Mouse (Mus musculus) liver, embryonic 11.5 days (tissue): Measurements from ENCODE around the gene Olfr316. TPM values are rescaled to one million over a fixed set of nuclear protein-coding genes. Genes with fewer than 3 reads are reported as not detected.

Experiments
- ATAC-seq: fragments of 200-750 bp; cut with Nextera tagmentation; replicated peaks from 2 replicates; pipeline ENCODE4 v1.8.0; 2017; ENCODE audit warnings: moderate number of reproducible peaks, mild to moderate bottlenecking, moderate TSS enrichment, moderate library complexity; ENCODE audit not compliant: low FRiP score
- DNase-seq: peaks from one replicate; pipeline ENCODE4 v3.0.0-alpha.2; 2017; ENCODE audit warnings: low spot score
- H3K27ac ChIP-seq: fragments of 300-500 bp; sonication (generic); 2 replicates; pipeline ENCODE4 v1.5.1; 2014; ENCODE audit warnings: mild to moderate bottlenecking, low read depth, low read length, control low read depth
- H3K27me3 ChIP-seq: fragments of 300-500 bp; sonication (generic); replicated peaks from 2 replicates; pipeline ENCODE4 v1.6.1; 2014; ENCODE audit warnings: low read length, mixed read lengths; ENCODE audit not compliant: control insufficient read depth, insufficient read depth
- H3K36me3 ChIP-seq: fragments of 300-500 bp; sonication (generic); 2 replicates; pipeline ENCODE4 v1.6.1; 2014; ENCODE audit warnings: mild to moderate bottlenecking, low read length, moderate library complexity, mixed read lengths; ENCODE audit not compliant: control insufficient read depth, insufficient read depth
- H3K4me1 ChIP-seq: fragments of 300-500 bp; sonication (generic); replicated peaks from 2 replicates; pipeline ENCODE4 v1.6.1; 2014; ENCODE audit warnings: low read length, mixed read lengths; ENCODE audit not compliant: control insufficient read depth, insufficient read depth
- H3K4me2 ChIP-seq: fragments of 300-500 bp; sonication (generic); 2 replicates; pipeline ENCODE4 v1.6.1; 2014; ENCODE audit warnings: mild to moderate bottlenecking, control low read depth, moderate library complexity
- H3K4me3 ChIP-seq: fragments of 300-500 bp; sonication (generic); 2 replicates; pipeline ENCODE4 v1.5.1; 2014; ENCODE audit warnings: low read depth, low read length, control low read depth
- H3K9ac ChIP-seq: fragments of 300-500 bp; sonication (generic); 2 replicates; pipeline ENCODE4 v1.6.1; 2014; ENCODE audit warnings: low read depth, low read length, control low read depth
- H3K9me3 ChIP-seq: fragments of 300-500 bp; sonication (generic); 2 replicates; pipeline ENCODE4 v1.6.1; 2016; ENCODE audit warnings: low read length, inconsistent platforms, mixed read lengths; ENCODE audit not compliant: control insufficient read depth
- WGBS: fragments of 180-500 bp; shearing (Covaris S2); extraction: QIAGEN DNeasy Blood & Tissue Kit; methylation state at CpG from one replicate; pipeline ENCODE4 v1.1.7; 2014; 5-methylcytosine and 5-hydroxymethylcytosine counted together
- polyA plus RNA-seq: library from polyadenylated mRNA; unstranded; fragments of >200 nt; fragmentation: Nextera tagmentation; extraction: Ambion mirVana; gene quantifications from 2 replicates; pipeline ENCODE4 v1.2.1, GENCODE M21; 2014

Gene Olfr316
- polyA plus RNA-seq, 1 experiment from 2014 or later, result not detected

DNA sequence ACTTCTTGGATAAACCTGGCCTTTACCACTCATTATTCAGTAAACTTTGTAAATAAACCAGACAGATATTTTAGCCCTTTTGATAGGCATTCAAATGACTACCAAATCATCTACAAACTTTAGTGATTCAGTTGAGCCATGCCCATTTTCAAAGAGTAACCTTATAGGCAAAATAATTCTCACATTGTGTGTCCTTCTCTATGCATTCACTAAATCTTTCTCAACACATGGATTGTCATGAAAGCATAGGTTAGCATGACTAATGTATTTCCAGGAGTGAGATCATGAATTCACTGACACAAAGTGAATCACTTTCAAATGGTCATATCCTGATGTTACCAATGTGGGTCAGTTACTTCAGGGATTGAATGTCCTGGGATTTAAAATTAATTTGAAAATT, 20.4 kb downstream of the Olfr316 start, which contains the start of gene Olfr315:
TSS of gene Olfr315 (plus strand) at position 301 of the 400 bp plus-strand sequence.
- H3K9me3 ChIP-seq, result no peaks in the 10 kb centered on the region
- H3K27ac ChIP-seq, result no peak within 1 kb of the TSS
- no peak within 1 kb of the TSS for H3K4me3 ChIP-seq
- H3K4me1 ChIP-seq, result no peaks in the 10 kb centered on the region
- H3K36me3 ChIP-seq, result no peaks in the 10 kb centered on the region
- no peak for ATAC-seq
- no peaks in the 10 kb centered on the region for H3K27me3 ChIP-seq
- DNase-seq, result no peak
- H3K9ac ChIP-seq, result no peak within 1 kb of the TSS
- no peak within 1 kb of the TSS for H3K4me2 ChIP-seq

GRCm38 (mm10) chr11:58782480-58783089, 30.1 kb downstream of the Olfr316 start, which contains the start of gene Olfr314:
TSS of gene Olfr314 (plus strand) at chr11:58782952.
- Histone ChIP-seq H3K27ac (no peak within 1 kb of the TSS), H3K4me3 (no peak within 1 kb of the TSS), H3K9me3 (no peaks in the 10 kb centered on the region), H3K4me1 (no peaks in the 10 kb centered on the region), H3K27me3 (no peaks in the 10 kb centered on the region), H3K36me3 (no peaks in the 10 kb centered on the region), H3K9ac (no peak within 1 kb of the TSS), H3K4me2 (no peak within 1 kb of the TSS)
- 65% methylated on average over 6 of the region's 6 CpGs for WGBS
- no peak for DNase-seq
- ATAC-seq, result no peak

DNA sequence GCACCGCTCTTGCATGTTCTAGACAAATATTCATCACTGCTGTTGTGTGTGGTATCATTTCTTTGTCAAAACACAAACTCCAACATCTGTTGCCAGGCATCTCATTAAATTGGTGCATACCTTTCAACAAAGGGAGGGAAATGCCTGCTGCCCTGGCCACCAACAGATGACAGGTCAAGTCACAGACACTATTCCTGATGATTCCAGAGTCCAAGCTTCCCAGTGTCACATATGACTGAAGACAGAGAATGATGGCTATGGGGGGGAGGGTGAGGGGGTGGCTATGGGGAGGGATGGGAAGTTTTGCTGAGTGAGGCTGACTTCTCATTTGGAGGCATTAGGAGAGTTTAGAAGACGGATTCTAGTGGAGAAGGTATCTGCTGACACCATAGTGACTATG, 31.6 kb downstream of the Olfr316 start:
- H3K4me2 ChIP-seq, result no peak overlapping the region
- H3K9ac ChIP-seq, result no peak overlapping the region
- 68% methylated on average over 2 of the region's 2 CpGs for WGBS
- ATAC-seq (no peak), DNase-seq (no peak)
- no peak overlapping the region for H3K27ac ChIP-seq
- no peaks in the 10 kb centered on the region for H3K9me3 ChIP-seq
- H3K36me3 ChIP-seq, result no peaks in the 10 kb centered on the region
- no peak overlapping the region for H3K4me3 ChIP-seq
- no peaks in the 10 kb centered on the region for H3K27me3 ChIP-seq
- H3K4me1 ChIP-seq, result no peaks in the 10 kb centered on the region

GRCm38 (mm10) chr11:58787651-58788050, 35.1 kb downstream of the Olfr316 start:
- no peak overlapping the region for H3K4me3 ChIP-seq
- H3K4me2 ChIP-seq, result no peak overlapping the region
- no peaks in the 10 kb centered on the region for H3K36me3 ChIP-seq
- no peak overlapping the region for H3K9ac ChIP-seq
- H3K9me3 ChIP-seq, result no peaks in the 10 kb centered on the region
- whole genome bisulfite sequencing, result 81% methylated on average over 10 of the region's 10 CpGs
- H3K27me3 ChIP-seq, result no peaks in the 10 kb centered on the region
- no peak overlapping the region for H3K27ac ChIP-seq
- DNase-seq (no peak), ATAC-seq (no peak)
- H3K4me1 ChIP-seq, result no peaks in the 10 kb centered on the region

GRCm38 (mm10) chr11:58788346-58788745, 35.8 kb downstream of the Olfr316 start:
- H3K4me1 ChIP-seq, result no peaks in the 10 kb centered on the region
- H3K27me3 ChIP-seq, result no peaks in the 10 kb centered on the region
- WGBS, result 70% methylated on average over 8 of the region's 8 CpGs
- H3K27ac ChIP-seq, result no peak overlapping the region
- no peak overlapping the region for H3K4me3 ChIP-seq
- H3K9me3 ChIP-seq, result no peaks in the 10 kb centered on the region
- no peak overlapping the region for H3K9ac ChIP-seq
- DNase-seq (no peak), ATAC-seq (no peak)
- H3K36me3 ChIP-seq, result no peaks in the 10 kb centered on the region
- no peak overlapping the region for H3K4me2 ChIP-seq

GRCm38 (mm10) chr11:58789532-58789931, 37.0 kb downstream of the Olfr316 start:
- no peaks in the 10 kb centered on the region for H3K36me3 ChIP-seq
- H3K27ac ChIP-seq, result no peak overlapping the region
- H3K27me3 ChIP-seq, result no peaks in the 10 kb centered on the region
- H3K4me1 ChIP-seq, result no peaks in the 10 kb centered on the region
- no peaks in the 10 kb centered on the region for H3K9me3 ChIP-seq
- H3K4me3 ChIP-seq, result no peak overlapping the region
- no peak overlapping the region for H3K9ac ChIP-seq
- H3K4me2 ChIP-seq, result no peak overlapping the region
- ATAC-seq (no peak), DNase-seq (no peak)
- 31% methylated on average over 3 of the region's 3 CpGs for WGBS

- no peaks in the 10 kb centered on the region for H3K4me1 ChIP-seq
- H3K27me3 ChIP-seq, result no peaks in the 10 kb centered on the region
- no peak overlapping the region for H3K27ac ChIP-seq
- H3K9me3 ChIP-seq, result no peaks in the 10 kb centered on the region
- H3K4me2 ChIP-seq, result no peak overlapping the region
- 35% methylated on average over 2 of the region's 2 CpGs for WGBS
- no peaks in the 10 kb centered on the region for H3K36me3 ChIP-seq
- no peak overlapping the region for H3K9ac ChIP-seq
- ATAC-seq (no peak), DNase-seq (no peak)
- no peak overlapping the region for H3K4me3 ChIP-seq
Observed at GRCm38 (mm10) chr11:58790053-58790452, 37.5 kb downstream of the Olfr316 start.

DNA sequence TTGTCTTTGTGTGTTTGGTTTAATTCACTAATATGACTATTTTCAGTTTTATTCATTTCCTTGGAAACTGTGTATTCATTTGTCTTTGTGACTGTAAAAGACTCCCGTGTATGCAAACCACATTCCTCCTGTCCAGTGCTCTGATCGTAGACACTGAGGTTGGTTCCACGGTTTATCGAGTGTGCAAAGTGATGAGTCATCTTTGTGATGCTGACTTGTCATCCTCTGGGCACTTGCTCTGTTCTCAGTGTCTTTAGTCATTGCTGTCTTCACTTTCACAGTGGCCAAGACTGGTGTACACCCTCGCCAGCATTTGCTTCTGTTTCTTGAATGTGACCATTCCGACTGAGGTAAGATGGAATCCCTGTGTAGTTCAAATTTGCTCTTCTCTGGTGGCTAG, 38.1 kb downstream of the Olfr316 start:
- ATAC-seq (no peak), DNase-seq (no peak)
- Histone ChIP-seq H3K9me3 (no peaks in the 10 kb centered on the region), H3K4me3 (no peak overlapping the region), H3K27me3 (no peaks in the 10 kb centered on the region), H3K9ac (no peak overlapping the region), H3K27ac (no peak overlapping the region), H3K4me2 (no peak overlapping the region), H3K4me1 (no peaks in the 10 kb centered on the region), H3K36me3 (no peaks in the 10 kb centered on the region)
- 72% methylated on average over 6 of the region's 6 CpGs for WGBS

DNA sequence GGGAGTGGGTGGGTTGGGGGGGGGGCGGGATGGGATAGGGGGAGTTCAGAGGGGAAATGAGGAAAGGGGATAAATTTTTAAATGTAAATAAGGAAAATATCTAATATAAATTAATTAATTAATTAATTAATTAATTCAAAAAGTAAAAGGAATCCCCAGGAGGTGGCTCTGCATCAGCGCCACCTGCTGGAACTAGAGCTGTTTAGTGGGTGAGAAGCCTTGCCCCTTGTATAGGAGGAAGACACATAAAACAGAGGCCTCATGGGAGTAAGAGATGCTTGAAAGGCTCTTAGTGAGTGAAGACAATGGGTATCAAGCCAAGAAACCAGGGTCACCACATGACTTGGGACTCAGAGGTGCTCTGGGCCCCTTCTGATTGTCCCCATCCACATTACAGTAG, 43.3 kb downstream of the Olfr316 start:
- H3K9ac ChIP-seq, result no peak overlapping the region
- no peak overlapping the region for H3K27ac ChIP-seq
- H3K36me3 ChIP-seq, result no peaks in the 10 kb centered on the region
- ATAC-seq, result no peak
- 77% methylated on average over 2 of the region's 2 CpGs for WGBS
- H3K4me2 ChIP-seq, result no peak overlapping the region
- no peaks in the 10 kb centered on the region for H3K27me3 ChIP-seq
- no peak for DNase-seq
- no peaks in the 10 kb centered on the region for H3K9me3 ChIP-seq
- no peak overlapping the region for H3K4me3 ChIP-seq
- H3K4me1 ChIP-seq, result no peaks in the 10 kb centered on the region
